Mouse (Mus musculus): ENCODE measurements around the gene Mtch1. TPM values are rescaled to one million over a fixed set of nuclear protein-coding genes. Genes with fewer than 3 reads are reported as not detected.
A peak's percentile ranks its signal among the peaks of the same experiment; 100 is the strongest.

Mtch1 gene
- total and polyA plus RNA-seq, 3 experiments, result 66.1 to 143 (median 110) TPM

DNA sequence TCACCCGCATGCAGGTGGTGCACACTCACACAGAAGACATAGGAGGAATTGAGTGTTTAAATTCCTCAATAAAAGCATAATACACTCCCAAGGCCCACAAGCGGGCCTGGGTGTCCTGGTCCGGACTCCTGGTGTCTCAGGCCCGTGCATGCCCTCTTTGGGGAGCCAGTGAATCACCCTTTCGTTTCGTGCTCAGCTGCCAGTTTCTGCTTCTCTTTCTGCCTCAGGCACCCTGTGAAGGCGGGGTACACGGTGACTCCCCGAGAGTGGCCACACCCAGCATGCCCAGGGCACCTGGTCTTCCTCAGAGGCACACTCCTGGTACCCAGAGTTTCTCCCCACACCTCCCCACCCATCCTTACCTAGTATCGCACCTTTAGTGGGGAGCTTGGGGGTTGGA is 28.1 kb upstream of the Mtch1 start:
- TF ChIP-seq ZNF384 (IDR thresholded peaks at IDR 0.05; ENCODE audit: low read depth, low read length), result no peak
- TF ChIP-seq ZMIZ1 (IDR thresholded peaks at IDR 0.05; ENCODE audit: low read depth, low read length), result no peak
- TF ChIP-seq SMC3 (IDR thresholded peaks at IDR 0.05; ENCODE audit: low read depth, low read length), result no peak
- TF ChIP-seq SIN3A (IDR thresholded peaks at IDR 0.05; ENCODE audit: low read length), result no peak
- no peak for TF ChIP-seq ELF1 (IDR thresholded peaks at IDR 0.05; ENCODE audit: low read depth, low read length)
- no peak for TF ChIP-seq RCOR1 (conservative IDR thresholded peaks at IDR 0.05; ENCODE audit: low read depth, low read length)
- TF ChIP-seq JUN (IDR thresholded peaks at IDR 0.05; ENCODE audit: insufficient read depth, low read depth, low read length), result no peak
- no peak for TF ChIP-seq POLR2AphosphoS2 (IDR thresholded peaks at IDR 0.05; ENCODE audit: low read depth, low read length)
- TF ChIP-seq MXI1 (IDR thresholded peaks at IDR 0.05; ENCODE audit: low read depth, low read length), result no peak
- TF ChIP-seq ETS1 (conservative IDR thresholded peaks at IDR 0.05; ENCODE audit: low read depth, low read length), result no peak
- no peak for TF ChIP-seq MAFK (IDR thresholded peaks at IDR 0.05; ENCODE audit: insufficient replicate concordance, low read length)
- no peak for TF ChIP-seq BHLHE40 (IDR thresholded peaks at IDR 0.05; ENCODE audit: low read depth, low read length)
- no peak for TF ChIP-seq POLR2A (IDR thresholded peaks at IDR 0.05; ENCODE audit: low read depth, low read length)
- TF ChIP-seq CHD2 (IDR thresholded peaks at IDR 0.05; ENCODE audit: low read length), result no peak
- TF ChIP-seq USF2 (conservative IDR thresholded peaks at IDR 0.05; ENCODE audit: low read depth, low read length), result no peak
- TF ChIP-seq PAX5 (IDR thresholded peaks at IDR 0.05; ENCODE audit: low read length), result no peak
- TF ChIP-seq ZC3H11A (IDR thresholded peaks at IDR 0.05; ENCODE audit: low read depth, low read length), result no peak
- TF ChIP-seq IRF4 (IDR thresholded peaks at IDR 0.05; ENCODE audit: low read depth, low read length), result no peak
- in situ Hi-C loops (cut with MboI; ENCODE audit: low pct_ligation_motif_present, low pct_unique_long_range_greater_than_20kb, low sequenced_read_pairs), result no loop called here

DNA sequence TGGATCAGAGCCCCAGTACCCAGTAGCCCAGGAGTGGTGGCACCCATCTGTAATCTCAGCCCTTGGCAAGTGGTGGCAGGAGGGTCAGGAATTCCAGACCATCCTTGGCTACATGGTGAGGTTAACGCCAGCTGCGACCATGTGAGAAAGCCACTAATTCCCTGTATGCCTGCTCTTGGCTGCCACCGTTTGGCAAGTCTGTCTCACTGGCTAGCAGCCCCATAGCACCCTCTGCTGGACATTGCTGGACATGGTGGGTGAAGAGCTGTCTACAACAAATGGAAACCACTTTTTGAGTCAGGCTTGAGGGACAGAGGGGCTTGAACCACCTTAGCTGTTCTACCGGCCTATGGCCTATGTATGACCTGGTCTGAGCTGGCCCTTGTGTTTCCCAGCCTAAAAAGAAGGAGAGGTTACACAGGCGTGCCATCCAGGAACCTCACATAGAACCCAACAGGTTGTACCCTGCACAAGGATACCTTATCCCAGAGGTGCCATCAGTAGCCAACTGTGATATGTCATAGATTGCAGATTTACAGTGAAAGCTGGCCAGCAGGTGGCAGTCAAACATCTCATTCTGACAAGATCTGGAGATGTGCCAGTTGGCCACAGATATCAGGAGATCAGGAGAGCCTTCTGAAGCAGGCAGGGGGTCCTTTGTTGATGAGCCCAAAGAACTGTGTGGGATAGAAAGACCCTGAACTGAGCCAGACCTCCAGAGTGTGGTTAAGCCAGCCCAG is 23.4 kb upstream of the Mtch1 start:
- peaks cover 0 to 3% of the 10 kb centered on the region in 2 experiments; a peak in 2 of 4 replicates for H3K4me1 ChIP-seq (ENCODE audit: control insufficient read depth in 1 of 2, insufficient read depth in 2 of 2)
- no peaks in the 10 kb centered on the region for H3K27me3 ChIP-seq (replicated peaks)
- in situ Hi-C loops (cut with MboI; ENCODE audit: low pct_ligation_motif_present, low pct_unique_long_range_greater_than_20kb, low sequenced_read_pairs), result no loop called here
- 0 out of 2 replicates have a peak, but pooled peaks have one; percentile 48 for TF ChIP-seq MYC (IDR thresholded peaks at IDR 0.05; ENCODE audit: low read depth, low read length)
- TF ChIP-seq HCFC1 (IDR thresholded peaks at IDR 0.05; ENCODE audit: low read depth, low read length), result no peak
- peak; percentile 76 to 90 for TF ChIP-seq CTCF (conservative IDR thresholded peaks at IDR 0.05 in 1 of 2, IDR thresholded peaks at IDR 0.05 in 1 of 2; ENCODE audit: low read depth in 2 of 2, low read length in 2 of 2)
- TF ChIP-seq RAD21 (IDR thresholded peaks at IDR 0.05; ENCODE audit: low read depth, low read length), result peak; percentile 75
- TF ChIP-seq SMC3 (IDR thresholded peaks at IDR 0.05; ENCODE audit: low read depth, low read length), result peak; percentile 85
- TF ChIP-seq USF1 (IDR thresholded peaks at IDR 0.05; ENCODE audit: low read depth, low read length), result no peak
- TF ChIP-seq SIN3A (IDR thresholded peaks at IDR 0.05; ENCODE audit: low read length), result peak; percentile 66; the same call in 1 of the 2 replicates
- TF ChIP-seq ZNF384 (IDR thresholded peaks at IDR 0.05; ENCODE audit: low read depth, low read length), result no peak
- TF ChIP-seq ZC3H11A (IDR thresholded peaks at IDR 0.05; ENCODE audit: low read depth, low read length), result peak; percentile 42; the same call in 1 of the 2 replicates
- TF ChIP-seq BHLHE40 (IDR thresholded peaks at IDR 0.05; ENCODE audit: low read depth, low read length), result peak; percentile 17; the same call in 1 of the 2 replicates
- peak; percentile 71; the same call in 1 of the 2 replicates for TF ChIP-seq NELFE (IDR thresholded peaks at IDR 0.05; ENCODE audit: low read depth, low read length)
- 0 out of 2 replicates have a peak, but pooled peaks have one; percentile 14 for TF ChIP-seq MAX (IDR thresholded peaks at IDR 0.05; ENCODE audit: low read length)
- 0 out of 2 replicates have a peak, but pooled peaks have one; percentile 13 for TF ChIP-seq IRF4 (IDR thresholded peaks at IDR 0.05; ENCODE audit: low read depth, low read length)
- TF ChIP-seq PAX5 (IDR thresholded peaks at IDR 0.05; ENCODE audit: low read length), result no peak
- no peak for TF ChIP-seq POLR2A (IDR thresholded peaks at IDR 0.05; ENCODE audit: low read depth, low read length)
- no peak for TF ChIP-seq TBP (conservative IDR thresholded peaks at IDR 0.05; ENCODE audit: low read depth, low read length)
- TF ChIP-seq TCF12 (IDR thresholded peaks at IDR 0.05; ENCODE audit: low read depth, low read length), result 0 out of 2 replicates have a peak, but pooled peaks have one; percentile 29
- no peak for TF ChIP-seq EP300 (IDR thresholded peaks at IDR 0.05; ENCODE audit: low read length)
- no peak overlapping the region for H3K4me3 ChIP-seq (replicated peaks in 1 of 3; ENCODE audit: low read depth in 2 of 3, low read length in 2 of 3, poor library complexity in 1 of 3)
- dilution Hi-C loops (cut with MboI; ENCODE audit: extremely low pct_ligation_motif_present, extremely low pct_unique_long_range_greater_than_20kb, low sequenced_read_pairs), result no loop called here
- no peaks in the 10 kb centered on the region for H3K79me2 ChIP-seq (replicated peaks; ENCODE audit: control insufficient read depth, extremely low read depth, insufficient read depth, poor library complexity, severe bottlenecking)
- H3K9ac ChIP-seq (ENCODE audit: insufficient read depth, low read depth), result no peak overlapping the region
- H3K4me2 ChIP-seq (ENCODE audit: insufficient read depth, low read depth, poor library complexity, severe bottlenecking), result no peak overlapping the region
- H3K27ac ChIP-seq (ENCODE audit: insufficient read depth, low read depth), result peak overlapping the region; percentile 49; the same call in 1 of the 2 replicates
- peak; percentile 93 for DNase-seq (ENCODE audit: extremely low read depth)
- H3K9me3 ChIP-seq (replicated peaks; ENCODE audit: low read length), result no peaks in the 10 kb centered on the region
- peaks cover 41 to 88% of the 10 kb centered on the region in 2 experiments for H3K36me3 ChIP-seq (replicated peaks in 1 of 2; ENCODE audit: control insufficient read depth in 1 of 2, insufficient read depth in 1 of 2, low read length in 1 of 2)

More for the DNA sequence above, 28.1 kb upstream of the Mtch1 start:
- H3K79me2 ChIP-seq (replicated peaks; ENCODE audit: control insufficient read depth, extremely low read depth, insufficient read depth, poor library complexity, severe bottlenecking), result no peaks in the 10 kb centered on the region
- no peaks in the 10 kb centered on the region for H3K9me3 ChIP-seq (replicated peaks; ENCODE audit: low read length)
- no peaks in the 10 kb centered on the region for H3K27me3 ChIP-seq (replicated peaks)
- H3K4me2 ChIP-seq (ENCODE audit: insufficient read depth, low read depth, poor library complexity, severe bottlenecking), result no peak overlapping the region
- dilution Hi-C loops (cut with MboI; ENCODE audit: extremely low pct_ligation_motif_present, extremely low pct_unique_long_range_greater_than_20kb, low sequenced_read_pairs), result no loop called here
- H3K27ac ChIP-seq (ENCODE audit: insufficient read depth, low read depth), result no peak overlapping the region
- H3K4me3 ChIP-seq (replicated peaks in 1 of 3; ENCODE audit: low read depth in 2 of 3, low read length in 2 of 3, poor library complexity in 1 of 3), result no peak overlapping the region
- no peak overlapping the region for H3K9ac ChIP-seq (ENCODE audit: insufficient read depth, low read depth)
- DNase-seq (ENCODE audit: extremely low read depth), result no peak
- H3K4me1 ChIP-seq (ENCODE audit: control insufficient read depth in 1 of 2, insufficient read depth in 2 of 2), result peaks cover 10 to 34% of the 10 kb centered on the region in 2 experiments
- peaks cover 23 to 80% of the 10 kb centered on the region in 2 experiments for H3K36me3 ChIP-seq (replicated peaks in 1 of 2; ENCODE audit: control insufficient read depth in 1 of 2, insufficient read depth in 1 of 2, low read length in 1 of 2)

Data from CH12.LX (cell line).